Mouse (Mus musculus) megakaryocyte progenitor cell, adult 5-6 weeks (primary cell): ENCODE data around the gene Mycbpap. TPM values are rescaled to one million over a fixed set of nuclear protein-coding genes. Genes with fewer than 3 reads are reported as not detected.
A peak's percentile ranks its signal among the peaks of the same experiment; 100 is the strongest.

Experiments
- ATAC-seq: replicated peaks from 2 replicates; pipeline ENCODE4 v1.8.0; 2016; ENCODE audit warnings: mild to moderate bottlenecking, moderate TSS enrichment, inconsistent platforms; ENCODE audit not compliant: poor library complexity
- total RNA-seq, 2 experiments: library from RNA; stranded (forward) in 1 of 2; stranded (reverse) in 1 of 2; fragments of 157-497, 149-512 nt in 1 of 2; fragments of 200-1000 nt in 1 of 2; gene quantifications; 2 replicates each; pipeline versions ENCODE4 v1.2.3 to v1.2.4; 2015 to 2017

The Mycbpap gene
- total RNA-seq, 2 experiments from 2014 or later: 2.5 TPM; not detected in 1

GRCm38 (mm10) chr11:94455161-94455820 lies 66.3 kb downstream of the Mycbpap start:
- peak; percentile 26 for ATAC-seq

DNA sequence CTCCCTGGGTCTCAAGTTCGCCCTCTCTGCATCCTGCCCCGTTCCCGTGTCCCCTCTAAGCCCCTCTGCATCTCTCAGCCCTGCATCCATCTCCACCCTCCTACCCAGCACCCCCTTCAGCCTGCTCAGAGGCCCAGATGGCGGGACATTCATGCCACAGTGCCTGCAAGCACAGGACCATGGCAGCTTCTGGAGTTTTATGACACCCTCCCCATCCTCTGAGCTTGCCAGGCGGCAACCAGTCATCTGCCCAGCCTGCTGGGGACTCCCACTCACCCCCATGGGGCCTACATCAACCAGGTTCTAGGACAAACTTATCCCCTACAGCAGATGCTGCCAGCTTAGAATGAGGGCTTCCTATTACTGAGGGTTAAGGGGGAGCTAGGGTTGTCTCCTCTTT lies 66.8 kb downstream of the Mycbpap start:
- no peak for ATAC-seq

Other genes with a start within 250 kb of the Mycbpap start
- gene Gm21885, start 239.9 kb downstream of the Mycbpap start, total RNA-seq (2015): not detected in 2 replicates
- gene Gm21885, start 239.9 kb downstream of the Mycbpap start, total RNA-seq (2017): not detected in 2 replicates
- 160 and 188 TPM in 2 replicates for gene Luc7l3, start 199.8 kb downstream of the Mycbpap start, total RNA-seq (2015)
- 289 and 470 TPM in 2 replicates for gene Luc7l3, start 199.8 kb downstream of the Mycbpap start, total RNA-seq (2017)
- 18.8 and 21.7 TPM in 2 replicates for gene Ankrd40, start 193.7 kb downstream of the Mycbpap start, total RNA-seq (2015)
- gene Ankrd40, start 193.7 kb downstream of the Mycbpap start, total RNA-seq (2017): 59.6 and 77.8 TPM in 2 replicates
- gene Abcc3, start 128.7 kb downstream of the Mycbpap start, total RNA-seq (2015): 0.07 and 0.56 TPM in 2 replicates
- gene Abcc3, start 128.7 kb downstream of the Mycbpap start, total RNA-seq (2017): 0.17 TPM in 1 of 2 replicates, not detected in the other
- not detected in 2 replicates for gene Cacna1g, start 47.5 kb downstream of the Mycbpap start, total RNA-seq (2015)
- not detected in 2 replicates for gene Cacna1g, start 47.5 kb downstream of the Mycbpap start, total RNA-seq (2017)
- not detected in 2 replicates for gene Spata20, start 35.6 kb downstream of the Mycbpap start, total RNA-seq (2015)
- not detected in 2 replicates for gene Spata20, start 35.6 kb downstream of the Mycbpap start, total RNA-seq (2017)
- gene Epn3, start 21.8 kb downstream of the Mycbpap start, total RNA-seq (2015): not detected in 2 replicates
- gene Epn3, start 21.8 kb downstream of the Mycbpap start, total RNA-seq (2017): 0.03 TPM in 1 of 2 replicates, not detected in the other
- 4.4 and 5.0 TPM in 2 replicates for gene Rsad1, start 27.5 kb upstream of the Mycbpap start, total RNA-seq (2015)
- 5.0 and 6.2 TPM in 2 replicates for gene Rsad1, start 27.5 kb upstream of the Mycbpap start, total RNA-seq (2017)
- not detected in 2 replicates for gene Chad, start 43.3 kb upstream of the Mycbpap start, total RNA-seq (2015)
- gene Chad, start 43.3 kb upstream of the Mycbpap start, total RNA-seq (2017): not detected in 2 replicates
- gene Acsf2, start 80.1 kb upstream of the Mycbpap start, total RNA-seq (2015): 18.1 and 18.6 TPM in 2 replicates
- gene Acsf2, start 80.1 kb upstream of the Mycbpap start, total RNA-seq (2017): 2.5 and 2.7 TPM in 2 replicates
- gene Lrrc59, start 108.0 kb upstream of the Mycbpap start, total RNA-seq (2015): 115 and 116 TPM in 2 replicates
- gene Lrrc59, start 108.0 kb upstream of the Mycbpap start, total RNA-seq (2017): 195 and 224 TPM in 2 replicates
- 53.4 and 53.5 TPM in 2 replicates for gene Mrpl27, start 132.0 kb upstream of the Mycbpap start, total RNA-seq (2015)
- 46.4 and 46.8 TPM in 2 replicates for gene Mrpl27, start 132.0 kb upstream of the Mycbpap start, total RNA-seq (2017)
- gene Eme1, start 132.2 kb upstream of the Mycbpap start, total RNA-seq (2015): 9.4 and 9.9 TPM in 2 replicates
- 28.8 and 37.1 TPM in 2 replicates for gene Eme1, start 132.2 kb upstream of the Mycbpap start, total RNA-seq (2017)
- gene Xylt2, start 155.8 kb upstream of the Mycbpap start, total RNA-seq (2015): 1.8 and 2.2 TPM in 2 replicates
- 4.9 and 5.2 TPM in 2 replicates for gene Xylt2, start 155.8 kb upstream of the Mycbpap start, total RNA-seq (2017)
- gene Gm11541, start 182.8 kb upstream of the Mycbpap start, total RNA-seq (2015): not detected in 2 replicates
- gene Gm11541, start 182.8 kb upstream of the Mycbpap start, total RNA-seq (2017): not detected in 2 replicates
- not detected in 2 replicates for gene Cdc34b, start 220.0 kb upstream of the Mycbpap start, total RNA-seq (2015)
- gene Cdc34b, start 220.0 kb upstream of the Mycbpap start, total RNA-seq (2017): not detected in 2 replicates